Mouse (Mus musculus) cortical plate, adult 2 months (tissue): ENCODE measurements around the gene Shisa5.

Source experiments
- CTCF ChIP-seq: fragments of 200-500 bp; IDR thresholded peaks from 2 replicates; pipeline ENCODE4 v1.5.1; 2011; ENCODE audit warnings: mild to moderate bottlenecking, control low read depth, low read length; ENCODE audit not compliant: insufficient read depth; ENCODE audit errors: extremely low read depth
- POLR2A ChIP-seq: fragments of 200-500 bp; IDR thresholded peaks from 2 replicates; pipeline ENCODE4 v1.6.1; 2011; ENCODE audit warnings: mild to moderate bottlenecking, low read length, control low read depth; ENCODE audit not compliant: insufficient read depth; ENCODE audit errors: extremely low read depth

DNA sequence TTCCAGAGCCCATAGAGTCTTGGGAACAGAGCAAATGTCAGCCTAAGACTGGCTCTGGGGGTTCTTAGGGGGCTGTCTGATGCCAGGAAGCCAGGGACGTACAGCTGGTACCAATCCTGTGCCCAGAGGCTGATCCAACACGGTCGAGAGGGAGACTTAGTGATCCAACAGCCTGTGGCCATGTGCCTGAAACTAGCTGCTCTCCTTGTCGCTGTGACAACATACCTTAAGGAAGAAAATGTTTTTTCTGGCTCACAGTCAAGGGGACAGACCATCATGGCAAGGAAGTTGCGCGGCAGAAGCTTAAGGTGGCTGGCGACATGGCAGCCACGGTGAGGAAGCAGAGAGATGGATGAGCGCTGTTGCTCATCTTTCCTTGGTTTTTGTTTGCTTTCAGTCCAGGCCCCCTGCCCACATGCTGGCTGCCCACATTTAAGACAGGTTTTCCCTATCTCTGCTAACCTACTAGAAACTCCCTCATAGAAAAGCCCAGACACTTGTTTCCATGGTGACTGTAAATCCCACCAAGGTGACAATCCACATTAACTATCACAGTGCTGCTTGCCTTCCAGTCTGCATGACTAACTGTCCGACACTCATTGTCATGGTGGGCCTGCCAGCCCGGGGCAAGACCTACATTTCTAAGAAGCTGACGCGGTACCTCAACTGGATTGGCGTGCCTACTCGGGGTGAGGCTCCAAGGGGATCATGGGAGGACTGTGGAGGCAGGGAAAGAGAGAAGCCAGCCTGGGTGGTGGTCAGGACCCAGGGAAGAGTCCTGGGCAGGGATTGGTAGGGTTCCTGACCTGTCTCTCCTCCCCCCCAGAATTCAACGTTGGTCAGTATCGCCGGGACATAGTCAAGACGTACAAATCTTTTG lies 39.8 kb upstream of the Shisa5 start:
- TF ChIP-seq CTCF (no peak), POLR2A (peak; percentile 50; the same call in 1 of the 2 replicates)
